Mouse (Mus musculus): Measurements from ENCODE around the gene Dnmt3a.
"Not testable (repeated sequence)": the region's sequence is repeated elsewhere in the genome, so short reads cannot be mapped to it uniquely, and the experiment has no call there.

The Dnmt3a gene

DNA sequence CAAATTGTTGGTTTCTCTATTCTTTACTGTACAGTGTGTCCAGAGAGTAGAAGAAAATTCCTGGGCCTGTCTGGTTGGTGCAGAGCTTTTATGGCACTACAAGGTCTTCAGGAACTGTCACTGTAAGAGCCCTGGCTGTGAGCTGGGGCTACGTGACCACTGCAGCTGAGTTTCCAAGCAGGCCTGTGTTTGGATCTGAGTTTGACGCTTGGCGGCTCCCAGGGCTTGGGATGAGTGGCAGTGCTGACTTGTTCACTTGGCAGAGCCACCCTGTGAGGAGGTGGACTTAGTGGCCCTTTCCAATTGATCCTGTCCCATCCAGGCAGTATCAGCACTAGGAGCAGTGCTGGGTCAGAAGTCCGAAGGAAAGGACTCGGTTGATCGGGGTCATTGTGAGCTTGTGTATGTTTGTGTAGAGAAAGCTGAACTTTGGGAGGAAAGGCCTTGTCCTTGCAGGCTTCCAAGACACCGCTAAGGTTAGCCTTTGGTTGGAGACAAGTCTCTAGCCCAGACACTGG lies 106.1 kb downstream of the Dnmt3a start:
- DNase-seq (ENCODE audit: extremely low spot score, low spot score), result no peak

DNA sequence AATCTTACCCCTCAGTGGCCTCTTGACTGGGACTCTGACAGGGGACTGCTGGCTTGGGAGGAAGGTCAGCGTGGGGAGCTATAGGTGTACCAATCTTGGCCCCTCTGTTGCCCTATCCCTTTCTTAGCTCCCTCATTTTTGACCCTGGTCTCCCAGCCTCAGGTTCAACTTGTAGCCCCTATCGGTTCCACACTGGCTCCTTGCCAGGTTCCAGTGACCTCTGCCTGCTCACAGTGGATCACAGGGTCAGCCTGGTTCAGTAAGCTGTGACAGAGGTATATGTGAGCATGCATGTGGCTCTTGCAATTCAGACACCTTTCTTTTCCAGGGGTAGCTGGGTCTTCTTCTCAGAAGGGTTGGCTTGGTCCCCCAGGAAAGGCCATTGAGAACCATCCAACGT lies 110.0 kb downstream of the Dnmt3a start:
- DNase-seq (ENCODE audit: extremely low spot score, low spot score), result no peak

- no peak for DNase-seq (ENCODE audit: extremely low spot score, low spot score)
These were observed 112.0 kb downstream of the Dnmt3a start for GRCm38 (mm10) chr12:3917668-3918341.

GRCm38 (mm10) chr12:3918577-3918976 lies 112.8 kb downstream of the Dnmt3a start:
- DNase-seq (ENCODE audit: extremely low spot score, low spot score), result no peak

- DNase-seq (ENCODE audit: extremely low spot score, low spot score), result no peak
These were observed 113.6 kb downstream of the Dnmt3a start for GRCm38 (mm10) chr12:3919423-3919822.

DNA sequence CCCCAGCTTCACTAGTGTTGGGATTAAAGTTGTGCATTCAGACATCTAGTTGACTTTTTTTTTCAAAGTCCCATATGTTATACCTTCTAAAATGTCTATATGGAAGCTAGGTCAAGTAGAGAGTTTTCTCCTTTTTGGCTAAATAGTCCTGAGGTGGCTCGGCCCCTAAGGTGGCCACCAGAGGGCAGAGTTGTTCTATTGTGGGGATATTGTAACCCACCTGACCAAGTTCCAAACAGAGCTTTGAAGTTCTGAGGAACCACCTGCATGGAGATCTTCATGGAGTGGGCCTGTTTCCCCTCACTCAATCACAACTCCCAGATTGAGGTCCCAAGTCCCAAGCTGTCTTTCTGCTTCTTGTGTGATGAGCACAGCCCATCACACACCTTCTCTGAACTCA lies 120.3 kb downstream of the Dnmt3a start:
- DNase-seq (ENCODE audit: extremely low spot score, low spot score), result peak; percentile 66

DNA sequence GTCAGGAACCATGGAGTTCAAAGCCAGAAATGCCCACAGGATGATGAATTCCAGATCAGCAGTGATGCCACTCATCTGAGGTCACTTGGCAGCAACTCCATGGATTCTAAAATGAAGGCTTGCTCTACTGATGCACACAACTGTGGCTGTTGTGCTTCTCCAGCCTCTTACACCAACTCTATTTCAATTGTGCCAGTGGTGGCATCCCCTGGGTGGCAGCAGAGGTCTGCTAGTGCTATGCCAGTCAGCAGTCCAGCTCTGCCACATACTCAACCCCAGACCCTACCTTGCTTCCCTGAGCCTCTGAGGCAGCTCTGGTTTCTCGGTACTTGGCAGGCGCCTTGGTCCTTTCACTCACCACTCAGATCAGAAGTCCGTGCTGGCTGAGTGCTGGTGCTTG lies 123.0 kb downstream of the Dnmt3a start:
- no peak for DNase-seq (ENCODE audit: extremely low spot score, low spot score)

DNA sequence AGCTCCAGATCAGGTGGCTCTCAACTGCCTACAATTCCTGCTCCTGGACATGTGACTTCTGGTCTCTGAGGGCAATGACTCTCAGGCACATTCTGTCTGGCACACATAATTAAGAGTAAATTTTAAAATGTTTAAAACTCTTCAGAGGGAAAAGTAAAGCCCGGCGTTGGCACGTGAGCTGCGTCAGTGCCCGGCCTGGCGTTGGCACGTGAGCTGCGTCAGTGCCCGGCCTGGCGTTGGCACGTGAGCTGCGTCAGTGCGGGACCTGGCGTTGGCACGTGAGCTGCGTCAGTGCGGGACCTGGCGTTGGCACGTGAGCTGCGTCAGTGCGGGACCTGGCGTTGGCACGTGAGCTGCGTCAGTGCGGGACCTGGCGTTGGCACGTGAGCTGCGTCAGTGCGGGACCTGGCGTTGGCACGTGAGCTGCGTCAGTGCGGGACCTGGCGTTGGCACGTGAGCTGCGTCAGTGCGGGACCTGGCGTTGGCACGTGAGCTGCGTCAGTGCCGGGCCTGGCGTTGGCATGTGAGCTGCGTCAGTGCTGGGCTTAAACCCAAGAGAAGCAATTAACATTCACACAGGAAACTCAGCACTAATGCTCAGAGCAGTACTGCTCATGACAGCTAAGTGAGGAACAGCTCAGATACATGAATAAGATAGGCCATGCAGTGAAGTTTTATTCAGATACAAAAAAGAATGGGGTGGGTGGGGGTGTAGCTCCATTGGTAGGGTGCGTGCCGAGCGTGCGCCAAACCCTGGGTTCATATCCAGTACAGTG lies 124.5 kb downstream of the Dnmt3a start:
- not testable (repeated sequence) for DNase-seq (ENCODE audit: extremely low spot score, low spot score)

DNA sequence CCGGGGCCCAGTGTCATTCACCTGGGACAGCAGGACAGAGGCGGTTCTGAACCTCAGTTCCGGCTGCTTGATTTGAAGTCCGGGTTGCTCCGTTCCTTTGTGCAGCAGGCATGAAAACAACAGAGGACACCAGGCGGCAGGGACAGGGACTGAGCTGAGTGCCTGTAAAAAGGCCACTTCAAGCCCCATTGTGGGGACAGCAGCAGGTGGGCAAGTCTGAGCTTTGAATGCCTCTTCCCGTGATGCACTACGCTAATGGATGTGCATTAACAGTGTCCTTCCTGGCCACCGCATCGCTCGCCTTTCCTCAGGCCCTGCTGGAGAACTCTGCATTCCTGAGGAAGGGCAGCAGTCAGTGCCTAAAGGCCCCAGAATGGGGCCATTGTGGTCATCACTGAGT lies 136.2 kb downstream of the Dnmt3a start:
- DNase-seq (ENCODE audit: extremely low spot score, low spot score), result peak; percentile 30

DNA sequence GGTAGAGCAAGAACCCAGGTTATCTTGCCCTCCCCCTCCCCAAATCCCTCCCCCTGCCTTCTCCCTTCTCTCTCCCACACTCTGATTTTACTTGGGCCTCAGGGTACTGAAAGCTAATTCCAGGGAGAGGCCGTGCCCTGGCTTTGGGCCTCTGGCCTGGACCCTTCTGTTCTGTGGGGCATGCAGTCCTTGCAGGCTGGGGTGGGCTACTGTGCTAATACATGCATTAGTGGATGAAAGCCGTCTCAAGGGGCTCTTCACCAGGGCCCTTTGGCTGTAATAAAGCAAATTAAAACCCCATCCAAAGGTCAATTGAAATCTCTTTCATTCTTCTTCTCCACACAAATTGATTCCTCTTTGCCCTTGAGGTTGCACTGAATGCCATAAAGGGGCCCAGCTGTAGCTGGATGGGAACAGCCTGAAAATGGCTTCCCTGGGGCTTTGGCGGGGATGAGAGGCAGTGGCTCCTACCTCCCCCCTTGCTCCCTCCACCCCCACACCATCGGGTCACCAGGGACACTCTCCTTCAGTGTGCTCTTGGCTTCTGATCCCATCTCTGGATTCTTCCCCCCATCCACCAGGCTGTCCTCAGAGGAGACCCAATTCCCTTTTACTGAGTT lies 138.8 kb downstream of the Dnmt3a start:
- DNase-seq (ENCODE audit: extremely low spot score, low spot score), result no peak

DNA sequence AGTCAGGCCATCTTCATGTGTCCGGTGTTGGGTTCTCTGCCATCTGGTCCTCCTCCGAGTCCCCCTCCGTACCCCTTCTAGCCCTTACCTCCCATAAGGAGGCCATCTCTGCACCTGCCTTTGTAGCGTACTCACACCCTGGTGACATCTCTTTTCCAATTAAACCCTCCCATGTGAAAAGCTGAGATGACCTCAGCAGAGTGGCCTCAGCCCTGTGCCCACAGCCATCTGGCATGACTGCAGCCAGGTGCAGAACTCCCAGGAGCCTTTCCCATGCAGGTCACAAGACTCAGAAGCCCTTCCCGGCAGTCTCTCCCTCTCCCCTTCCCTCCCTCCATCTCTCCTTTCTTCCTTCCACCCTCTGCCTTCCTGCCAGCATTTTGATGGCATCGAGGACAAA lies 141.7 kb downstream of the Dnmt3a start:
- DNase-seq (ENCODE audit: extremely low spot score, low spot score), result no peak

DNA sequence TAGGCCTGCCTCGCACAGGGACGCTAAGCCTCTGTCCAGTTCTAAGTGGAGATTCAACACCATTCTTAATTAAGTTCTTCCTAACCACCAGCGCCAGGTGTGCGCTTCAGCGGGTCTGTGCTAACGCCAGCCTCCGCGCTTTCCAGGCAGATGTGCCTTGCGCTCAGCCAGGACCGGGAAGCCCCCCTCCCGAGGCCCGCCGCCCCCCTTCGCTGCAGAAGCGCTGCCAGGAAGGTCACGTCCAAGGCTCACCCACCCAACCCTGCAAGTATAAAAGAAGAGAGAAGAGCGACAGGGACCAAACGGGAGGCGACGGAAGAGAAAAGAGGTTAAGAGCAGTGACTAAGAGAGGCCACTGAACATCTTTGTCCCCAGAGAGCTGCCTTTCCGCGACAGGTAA lies 148.8 kb downstream of the Dnmt3a start, which contains the start of gene Pomc:
TSS of gene Pomc (plus strand) at position 301 of the 400 bp plus-strand sequence.
- no peak for DNase-seq (ENCODE audit: extremely low spot score, low spot score)

- peak; percentile 29 for DNase-seq (ENCODE audit: extremely low spot score, low spot score)
These were observed 149.6 kb downstream of the Dnmt3a start for GRCm38 (mm10) chr12:3955371-3955770.

- DNase-seq (ENCODE audit: extremely low spot score, low spot score), result no peak
These were observed 150.5 kb downstream of the Dnmt3a start for GRCm38 (mm10) chr12:3956351-3956750.

DNA sequence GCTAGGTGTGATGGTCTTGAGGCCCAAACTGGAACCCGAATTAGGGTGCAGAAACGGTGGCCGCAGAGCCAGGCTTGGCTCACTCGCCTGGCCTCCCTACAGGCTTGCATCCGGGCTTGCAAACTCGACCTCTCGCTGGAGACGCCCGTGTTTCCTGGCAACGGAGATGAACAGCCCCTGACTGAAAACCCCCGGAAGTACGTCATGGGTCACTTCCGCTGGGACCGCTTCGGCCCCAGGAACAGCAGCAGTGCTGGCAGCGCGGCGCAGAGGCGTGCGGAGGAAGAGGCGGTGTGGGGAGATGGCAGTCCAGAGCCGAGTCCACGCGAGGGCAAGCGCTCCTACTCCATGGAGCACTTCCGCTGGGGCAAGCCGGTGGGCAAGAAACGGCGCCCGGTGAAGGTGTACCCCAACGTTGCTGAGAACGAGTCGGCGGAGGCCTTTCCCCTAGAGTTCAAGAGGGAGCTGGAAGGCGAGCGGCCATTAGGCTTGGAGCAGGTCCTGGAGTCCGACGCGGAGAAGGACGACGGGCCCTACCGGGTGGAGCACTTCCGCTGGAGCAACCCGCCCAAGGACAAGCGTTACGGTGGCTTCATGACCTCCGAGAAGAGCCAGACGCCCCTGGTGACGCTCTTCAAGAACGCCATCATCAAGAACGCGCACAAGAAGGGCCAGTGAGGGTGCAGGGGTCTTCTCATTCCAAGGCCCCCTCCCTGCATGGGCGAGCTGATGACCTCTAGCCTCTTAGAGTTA lies 154.2 kb downstream of the Dnmt3a start:
- peak; percentile 98 for DNase-seq (ENCODE audit: extremely low spot score, low spot score)

- no peak for DNase-seq (ENCODE audit: extremely low spot score, low spot score)
These were observed 154.7 kb downstream of the Dnmt3a start for GRCm38 (mm10) chr12:3960553-3960952.
